10 mouse cellular contexts compared by ENCODE assay signal in genomic region chr13:21812092-21812491, GRCm38 (mm10). TPM values are rescaled to one million over a fixed set of nuclear protein-coding genes. Genes with fewer than 3 reads are reported as not detected.
DNase-seq lines count a peak whose midpoint lies in the region; ATAC-seq and TF ChIP-seq lines count a peak whose summit lies in the region.
"Not testable (repeated sequence)": the region's sequence is repeated elsewhere in the genome, so short reads cannot be mapped to it uniquely, and the experiment has no call there.
"Had no signal": no experiment of that assay in that cellular context is flagged by ENCODE, and none has a peak within 500 bp of the region (broad histone marks: within the 10 kb centered on the region; RNA-seq: fewer than 3 reads in every experiment).

No protein-coding gene starts in this region.

- dilution Hi-C loops in CH12.LX (cut with MboI; ENCODE audit: extremely low pct_ligation_motif_present, extremely low pct_unique_long_range_greater_than_20kb, low sequenced_read_pairs) = not testable (repeated sequence)

- H3K4me1 ChIP-seq in CH12.LX (ENCODE audit: control insufficient read depth in 1 of 2, insufficient read depth in 2 of 2); embryonic facial prominence, embryonic 15.5 days; hindbrain, embryonic 13.5 days (replicated peaks); limb, embryonic 11.5 days (ENCODE audit: control insufficient read depth, insufficient read depth, low read length); lung, embryonic 15.5 days; midbrain, postnatal 0 days (ENCODE audit: insufficient read depth, low read length); stomach, postnatal 0 days (replicated peaks; ENCODE audit: control insufficient read depth, insufficient read depth): not testable (repeated sequence)

- H3K36me3 ChIP-seq in CH12.LX (replicated peaks in 1 of 2; ENCODE audit: control insufficient read depth in 1 of 2, insufficient read depth in 1 of 2, low read length in 1 of 2); embryonic facial prominence, embryonic 15.5 days; hindbrain, embryonic 13.5 days; limb, embryonic 11.5 days (ENCODE audit: control insufficient read depth, insufficient read depth, low read length); lung, embryonic 15.5 days; midbrain, postnatal 0 days (ENCODE audit: insufficient read depth, low read length); stomach, postnatal 0 days (ENCODE audit: control insufficient read depth, insufficient read depth, low read length): not testable (repeated sequence)

- not testable (repeated sequence) for H3K27me3 ChIP-seq in CH12.LX (replicated peaks); embryonic facial prominence, embryonic 15.5 days; hindbrain, embryonic 13.5 days; limb, embryonic 11.5 days (ENCODE audit: control insufficient read depth, insufficient read depth, low read length); lung, embryonic 15.5 days; midbrain, postnatal 0 days (ENCODE audit: insufficient read depth, low read length); stomach, postnatal 0 days (ENCODE audit: control insufficient read depth, insufficient read depth, low read length)

- in situ Hi-C loops in CH12.LX (cut with MboI; ENCODE audit: low pct_ligation_motif_present, low pct_unique_long_range_greater_than_20kb, low sequenced_read_pairs) = not testable (repeated sequence)

- not testable (repeated sequence) for TF ChIP-seq EP300 in CH12.LX (IDR thresholded peaks at IDR 0.05; ENCODE audit: low read length); stomach, postnatal 0 days (optimal IDR thresholded peaks at IDR 0.05)

- not testable (repeated sequence) for TF ChIP-seq RAD21 in CH12.LX (IDR thresholded peaks at IDR 0.05; ENCODE audit: low read depth, low read length)

- peak overlapping the region in 1 of 3 experiments; percentile 24 for H3K4me3 ChIP-seq in CH12.LX (replicated peaks in 1 of 3; ENCODE audit: low read depth in 2 of 3, low read length in 2 of 3, poor library complexity in 1 of 3)
- peak overlapping the region; percentile 16; the same call in 1 of the 2 replicates for H3K4me3 ChIP-seq in embryonic facial prominence, embryonic 15.5 days (replicated peaks)
- peak overlapping the region; percentile 46 for H3K4me3 ChIP-seq in gastrocnemius, adult 2 months
- H3K4me3 ChIP-seq in hindbrain, embryonic 13.5 days = peak overlapping the region; percentile 21
- H3K4me3 ChIP-seq in limb, embryonic 11.5 days (ENCODE audit: low read depth, low read length); midbrain, postnatal 0 days (ENCODE audit: low read depth, low read length); stomach, postnatal 0 days (ENCODE audit: low read depth, low read length): not testable (repeated sequence)
- H3K4me3 ChIP-seq in lung, embryonic 15.5 days = peak overlapping the region; percentile 22; the same call in 1 of the 2 replicates

- not testable (repeated sequence) for H3K79me2 ChIP-seq in CH12.LX (replicated peaks; ENCODE audit: control insufficient read depth, extremely low read depth, insufficient read depth, poor library complexity, severe bottlenecking)

- TF ChIP-seq POLR2A in CH12.LX (IDR thresholded peaks at IDR 0.05; ENCODE audit: low read depth, low read length) = peak; percentile 53

- TF ChIP-seq CTCF in CH12.LX (conservative IDR thresholded peaks at IDR 0.05 in 1 of 2, IDR thresholded peaks at IDR 0.05 in 1 of 2; ENCODE audit: low read depth in 2 of 2, low read length in 2 of 2); gastrocnemius, adult 2 months (IDR thresholded peaks at IDR 0.05); midbrain, postnatal 0 days (IDR thresholded peaks at IDR 0.05); stomach, postnatal 0 days (IDR thresholded peaks at IDR 0.05; ENCODE audit: low read depth): not testable (repeated sequence)

- not testable (repeated sequence) for DNase-seq in CH12.LX (ENCODE audit: extremely low read depth); gastrocnemius, adult 2 months; limb, embryonic 11.5 days (ENCODE audit: low spot score); midbrain, postnatal 0 days (ENCODE audit: low spot score); stomach, postnatal 0 days (ENCODE audit: low spot score)

- H3K27ac ChIP-seq in CH12.LX (ENCODE audit: insufficient read depth, low read depth) = peak overlapping the region; percentile 86
- H3K27ac ChIP-seq in embryonic facial prominence, embryonic 15.5 days (replicated peaks); gastrocnemius, adult 2 months; hindbrain, embryonic 13.5 days; limb, embryonic 11.5 days (replicated peaks; ENCODE audit: low read depth, low read length); midbrain, postnatal 0 days (ENCODE audit: low read depth, low read length); stomach, postnatal 0 days (replicated peaks): not testable (repeated sequence)
- peak overlapping the region; percentile 71 for H3K27ac ChIP-seq in lung, embryonic 15.5 days

- H3K9me3 ChIP-seq in CH12.LX (replicated peaks; ENCODE audit: low read length); embryonic facial prominence, embryonic 15.5 days (replicated peaks); hindbrain, embryonic 13.5 days; limb, embryonic 11.5 days (ENCODE audit: control insufficient read depth, low read length); lung, embryonic 15.5 days; midbrain, postnatal 0 days (ENCODE audit: low read length); stomach, postnatal 0 days (ENCODE audit: control insufficient read depth, low read length): not testable (repeated sequence)

- 0 out of 2 replicates have a peak overlapping the region, but pooled peaks have one; percentile 33 for H3K9ac ChIP-seq in CH12.LX (ENCODE audit: insufficient read depth, low read depth)
- H3K9ac ChIP-seq in embryonic facial prominence, embryonic 15.5 days; hindbrain, embryonic 13.5 days; limb, embryonic 11.5 days (ENCODE audit: low read length); lung, embryonic 15.5 days; midbrain, postnatal 0 days (replicated peaks; ENCODE audit: low read length, poor library complexity, severe bottlenecking); stomach, postnatal 0 days (ENCODE audit: low read length): not testable (repeated sequence)

- 0% methylated on average over 14 of the region's 14 CpGs for WGBS in embryonic facial prominence, embryonic 15.5 days
- WGBS in hindbrain, embryonic 13.5 days = 0% methylated on average over 14 of the region's 14 CpGs
- 0% methylated on average over 9 of the region's 14 CpGs for WGBS in limb, embryonic 11.5 days
- under 1% methylated on average over 14 of the region's 14 CpGs for WGBS in lung, embryonic 15.5 days
- WGBS in midbrain, postnatal 0 days = 0% methylated on average over 13 of the region's 14 CpGs
- WGBS in stomach, postnatal 0 days = 0% methylated on average over 10 of the region's 14 CpGs

- peak overlapping the region; percentile 31; the same call in 1 of the 2 replicates for H3K4me2 ChIP-seq in CH12.LX (ENCODE audit: insufficient read depth, low read depth, poor library complexity, severe bottlenecking)
- peak overlapping the region; percentile 40 for H3K4me2 ChIP-seq in embryonic facial prominence, embryonic 15.5 days (replicated peaks)
- peak overlapping the region; percentile 50 for H3K4me2 ChIP-seq in hindbrain, embryonic 13.5 days
- peak overlapping the region; percentile 27 for H3K4me2 ChIP-seq in limb, embryonic 11.5 days (ENCODE audit: low read depth, severe bottlenecking)
- peak overlapping the region; percentile 45 for H3K4me2 ChIP-seq in lung, embryonic 15.5 days
- peak overlapping the region; percentile 9; the same call in 1 of the 2 replicates for H3K4me2 ChIP-seq in midbrain, postnatal 0 days (ENCODE audit: low read depth, low read length, poor library complexity, severe bottlenecking)
- H3K4me2 ChIP-seq in stomach, postnatal 0 days (replicated peaks; ENCODE audit: low read depth) = not testable (repeated sequence)

- peak; percentile 44; the same call in 1 of the 2 replicates for ATAC-seq in embryonic facial prominence, embryonic 15.5 days (ENCODE audit: insufficient number of reproducible peaks, low FRiP score, low TSS enrichment, low read depth)
- peak; percentile 27 for ATAC-seq in hindbrain, embryonic 13.5 days (ENCODE audit: low FRiP score)
- ATAC-seq in limb, embryonic 11.5 days (ENCODE audit: insufficient number of reproducible peaks, low FRiP score, low TSS enrichment, low read depth) = peak; percentile 67
- ATAC-seq in lung, embryonic 15.5 days (ENCODE audit: borderline replicate concordance, extremely low read depth, low FRiP score, low TSS enrichment) = peak; percentile 36; the same call in 1 of the 2 replicates
- peak; percentile 44; the same call in 1 of the 2 replicates for ATAC-seq in midbrain, postnatal 0 days (ENCODE audit: low FRiP score)
- peak; percentile 66 for ATAC-seq in stomach, postnatal 0 days (ENCODE audit: low FRiP score, low TSS enrichment)

- intact Hi-C loops in gastrocnemius, adult 2 months (cut with DNase I) = not testable (repeated sequence)

RNA-seq across cellular contexts. Expression of gene Hist1h4m, which starts 0.5 kb away (rescaled TPM):
- total RNA-seq in CH12.LX (2012; rRNA removed) (18.2 and 20.8 TPM in 2 replicates), CH12.LX (2014; rRNA removed) (1.6 TPM in 1 of 2 replicates, not detected in the other)
- 0.70 and 12.8 TPM in 2 replicates for polyA plus RNA-seq in CH12.LX (2012; ENCODE audit: insufficient read length, low read depth)
- polyA plus RNA-seq in embryonic facial prominence, embryonic 15.5 days (2015; fragmentation: Nextera tagmentation; extraction: Ambion mirVana) = not detected in 2 replicates
- total RNA-seq in gastrocnemius, adult 2 months (2021) = 10 to 100 TPM; 50.3 to 50.9 TPM
- polyA plus RNA-seq in hindbrain, embryonic 13.5 days (2015; fragmentation: Nextera tagmentation; extraction: Ambion mirVana) = not detected in 2 replicates
- polyA plus RNA-seq in limb, embryonic 11.5 days (2014; fragmentation: Nextera tagmentation; extraction: Ambion mirVana) = not detected in 2 replicates
- not detected in 2 replicates for polyA plus RNA-seq in lung, embryonic 15.5 days (2015; fragmentation: Nextera tagmentation; extraction: Ambion mirVana)
- 2.3 TPM in 1 of 2 replicates, not detected in the other for total RNA-seq in midbrain, postnatal 0 days (2014; rRNA removed)
- 1.8 TPM in 1 of 2 replicates, not detected in the other for polyA plus RNA-seq in midbrain, postnatal 0 days (2015; fragmentation: Nextera tagmentation; extraction: Ambion mirVana)
- 1.1 TPM in 1 of 2 replicates, not detected in the other for polyA plus RNA-seq in stomach, postnatal 0 days (2015; fragmentation: Nextera tagmentation; extraction: Ambion mirVana)

RNA-seq across cellular contexts. Expression of gene Hist1h2ao, which starts 1.8 kb away (rescaled TPM):
- not detected in 2 replicates for total RNA-seq in CH12.LX (2012; rRNA removed)
- total RNA-seq in CH12.LX (2014; rRNA removed) = not detected in 2 replicates
- 354 and 693 TPM in 2 replicates for polyA plus RNA-seq in CH12.LX (2012; ENCODE audit: insufficient read length, low read depth)
- polyA plus RNA-seq in embryonic facial prominence, embryonic 15.5 days (2015; fragmentation: Nextera tagmentation; extraction: Ambion mirVana) = not detected in 2 replicates
- total RNA-seq in gastrocnemius, adult 2 months (2021) = 1 to 10 TPM; 1.2 to 2.3 TPM
- not detected in 2 replicates for polyA plus RNA-seq in hindbrain, embryonic 13.5 days (2015; fragmentation: Nextera tagmentation; extraction: Ambion mirVana)
- polyA plus RNA-seq in limb, embryonic 11.5 days (2014; fragmentation: Nextera tagmentation; extraction: Ambion mirVana) = 2.5 and 3.6 TPM in 2 replicates
- 1.7 TPM in 1 of 2 replicates, not detected in the other for polyA plus RNA-seq in lung, embryonic 15.5 days (2015; fragmentation: Nextera tagmentation; extraction: Ambion mirVana)
- not detected in 2 replicates for total RNA-seq in midbrain, postnatal 0 days (2014; rRNA removed)
- polyA plus RNA-seq in midbrain, postnatal 0 days (2015; fragmentation: Nextera tagmentation; extraction: Ambion mirVana) = not detected in 2 replicates
- polyA plus RNA-seq in stomach, postnatal 0 days (2015; fragmentation: Nextera tagmentation; extraction: Ambion mirVana) = 0.95 and 1.1 TPM in 2 replicates
- total RNA-seq: heart, postnatal 36 days had no signal
- polyA plus RNA-seq: Patski had no signal

RNA-seq across cellular contexts. Expression of gene Hist1h2bq, which starts 2.1 kb away (rescaled TPM):
- total RNA-seq in CH12.LX (2012; rRNA removed) = 1,881 and 2,257 TPM in 2 replicates
- total RNA-seq in CH12.LX (2014; rRNA removed) = 17.1 and 32.4 TPM in 2 replicates
- 4.1 and 4.3 TPM in 2 replicates for polyA plus RNA-seq in CH12.LX (2012; ENCODE audit: insufficient read length, low read depth)
- 12.0 and 14.0 TPM in 2 replicates for polyA plus RNA-seq in embryonic facial prominence, embryonic 15.5 days (2015; fragmentation: Nextera tagmentation; extraction: Ambion mirVana)
- total RNA-seq in gastrocnemius, adult 2 months (2021) = 10 to 100 TPM; 16.2 to 21.6 TPM
- 7.3 and 7.8 TPM in 2 replicates for polyA plus RNA-seq in hindbrain, embryonic 13.5 days (2015; fragmentation: Nextera tagmentation; extraction: Ambion mirVana)
- polyA plus RNA-seq in limb, embryonic 11.5 days (2014; fragmentation: Nextera tagmentation; extraction: Ambion mirVana) = 21.3 and 25.2 TPM in 2 replicates
- polyA plus RNA-seq in lung, embryonic 15.5 days (2015; fragmentation: Nextera tagmentation; extraction: Ambion mirVana) = 23.1 and 31.1 TPM in 2 replicates
- 213 and 311 TPM in 2 replicates for total RNA-seq in midbrain, postnatal 0 days (2014; rRNA removed)
- 2.7 and 3.8 TPM in 2 replicates for polyA plus RNA-seq in midbrain, postnatal 0 days (2015; fragmentation: Nextera tagmentation; extraction: Ambion mirVana)
- polyA plus RNA-seq in stomach, postnatal 0 days (2015; fragmentation: Nextera tagmentation; extraction: Ambion mirVana) = 7.7 and 9.9 TPM in 2 replicates

RNA-seq across cellular contexts. Expression of gene Hist1h4n, which starts 19.9 kb away (rescaled TPM):
- total RNA-seq in CH12.LX (2012; rRNA removed) = 4,939 and 5,322 TPM in 2 replicates
- total RNA-seq in CH12.LX (2014; rRNA removed) = 90.5 and 152 TPM in 2 replicates
- 6.4 TPM in 1 of 2 replicates, not detected in the other for polyA plus RNA-seq in CH12.LX (2012; ENCODE audit: insufficient read length, low read depth)
- polyA plus RNA-seq in embryonic facial prominence, embryonic 15.5 days (2015; fragmentation: Nextera tagmentation; extraction: Ambion mirVana) = 10.7 and 11.9 TPM in 2 replicates
- total RNA-seq in gastrocnemius, adult 2 months (2021) = 1 to 10 TPM; 4.4 to 5.7 TPM
- polyA plus RNA-seq in hindbrain, embryonic 13.5 days (2015; fragmentation: Nextera tagmentation; extraction: Ambion mirVana) = 6.7 and 8.6 TPM in 2 replicates
- 11.8 and 15.0 TPM in 2 replicates for polyA plus RNA-seq in limb, embryonic 11.5 days (2014; fragmentation: Nextera tagmentation; extraction: Ambion mirVana)
- 19.5 and 22.5 TPM in 2 replicates for polyA plus RNA-seq in lung, embryonic 15.5 days (2015; fragmentation: Nextera tagmentation; extraction: Ambion mirVana)
- 1,387 and 1,972 TPM in 2 replicates for total RNA-seq in midbrain, postnatal 0 days (2014; rRNA removed)
- polyA plus RNA-seq in midbrain, postnatal 0 days (2015; fragmentation: Nextera tagmentation; extraction: Ambion mirVana) = 1.7 and 2.3 TPM in 2 replicates
- 4.0 and 4.6 TPM in 2 replicates for polyA plus RNA-seq in stomach, postnatal 0 days (2015; fragmentation: Nextera tagmentation; extraction: Ambion mirVana)
- polyA plus RNA-seq: Patski had no signal

RNA-seq across cellular contexts. Expression of gene Hist1h2ap, which starts 21.2 kb away (rescaled TPM):
- total RNA-seq in CH12.LX (2012; rRNA removed) = 2,938 and 2,951 TPM in 2 replicates
- 50.8 and 66.8 TPM in 2 replicates for total RNA-seq in CH12.LX (2014; rRNA removed)
- 383 and 447 TPM in 2 replicates for polyA plus RNA-seq in CH12.LX (2012; ENCODE audit: insufficient read length, low read depth)
- polyA plus RNA-seq in embryonic facial prominence, embryonic 15.5 days (2015; fragmentation: Nextera tagmentation; extraction: Ambion mirVana) = 2,761 and 2,921 TPM in 2 replicates
- 1 to 10 TPM in 1 of 2 experiments, not detected in 1; 1.9 TPM for total RNA-seq in gastrocnemius, adult 2 months (2021)
- polyA plus RNA-seq in hindbrain, embryonic 13.5 days (2015; fragmentation: Nextera tagmentation; extraction: Ambion mirVana) = 898 and 915 TPM in 2 replicates
- 6,460 and 6,662 TPM in 2 replicates for polyA plus RNA-seq in limb, embryonic 11.5 days (2014; fragmentation: Nextera tagmentation; extraction: Ambion mirVana)
- polyA plus RNA-seq in lung, embryonic 15.5 days (2015; fragmentation: Nextera tagmentation; extraction: Ambion mirVana) = 3,976 and 4,351 TPM in 2 replicates
- total RNA-seq in midbrain, postnatal 0 days (2014; rRNA removed) = 409 and 620 TPM in 2 replicates
- 282 and 299 TPM in 2 replicates for polyA plus RNA-seq in midbrain, postnatal 0 days (2015; fragmentation: Nextera tagmentation; extraction: Ambion mirVana)
- 1,237 and 1,874 TPM in 2 replicates for polyA plus RNA-seq in stomach, postnatal 0 days (2015; fragmentation: Nextera tagmentation; extraction: Ambion mirVana)

Comparison
In these comparisons a context has a peak if more than half of its experiments do, and no peak if none do; other contexts are left out.
1. RNA of gene Hist1h2ao, which starts 1.8 kb away (polyA plus RNA-seq): 354 to 693 TPM in CH12.LX; 2.5 to 3.6 TPM in limb, embryonic 11.5 days, 0.95 to 1.1 TPM in stomach, postnatal 0 days, not detected in embryonic facial prominence, embryonic 15.5 days, not detected in hindbrain, embryonic 13.5 days, 1.7 TPM in lung, embryonic 15.5 days and not detected in midbrain, postnatal 0 days; every median in the first group is over 10 times any median in the second.
2. Peak in every context shown above with its lines, with median percentiles within 50 percentile points of each other: ATAC-seq.